Mouse (Mus musculus) liver, adult (tissue): ENCODE data around the gene Fads2.

Experiments
- GATA4 ChIP-seq: IDR thresholded peaks from 2 replicates; pipeline ENCODE4 v1.6.1; 2014; ENCODE audit warnings: mild to moderate bottlenecking, low read length; ENCODE audit not compliant: insufficient replicate concordance

Gene Fads2

DNA sequence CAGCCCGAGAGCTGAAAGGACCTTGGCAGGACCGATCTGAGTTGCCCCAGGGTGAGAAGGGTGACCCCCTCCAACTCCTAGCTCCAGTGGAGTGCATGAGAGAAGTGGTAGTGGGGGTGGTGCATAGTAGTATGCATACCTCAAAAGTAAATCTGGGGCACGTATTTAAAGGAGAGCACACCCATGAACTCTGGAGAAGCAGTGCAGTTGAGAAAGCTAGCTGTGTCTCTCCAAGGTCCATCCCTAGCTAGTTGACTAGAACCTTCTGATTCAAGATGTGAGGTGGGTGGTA lies 83.1 kb downstream of the Fads2 start:
- no peak for TF ChIP-seq GATA4

DNA sequence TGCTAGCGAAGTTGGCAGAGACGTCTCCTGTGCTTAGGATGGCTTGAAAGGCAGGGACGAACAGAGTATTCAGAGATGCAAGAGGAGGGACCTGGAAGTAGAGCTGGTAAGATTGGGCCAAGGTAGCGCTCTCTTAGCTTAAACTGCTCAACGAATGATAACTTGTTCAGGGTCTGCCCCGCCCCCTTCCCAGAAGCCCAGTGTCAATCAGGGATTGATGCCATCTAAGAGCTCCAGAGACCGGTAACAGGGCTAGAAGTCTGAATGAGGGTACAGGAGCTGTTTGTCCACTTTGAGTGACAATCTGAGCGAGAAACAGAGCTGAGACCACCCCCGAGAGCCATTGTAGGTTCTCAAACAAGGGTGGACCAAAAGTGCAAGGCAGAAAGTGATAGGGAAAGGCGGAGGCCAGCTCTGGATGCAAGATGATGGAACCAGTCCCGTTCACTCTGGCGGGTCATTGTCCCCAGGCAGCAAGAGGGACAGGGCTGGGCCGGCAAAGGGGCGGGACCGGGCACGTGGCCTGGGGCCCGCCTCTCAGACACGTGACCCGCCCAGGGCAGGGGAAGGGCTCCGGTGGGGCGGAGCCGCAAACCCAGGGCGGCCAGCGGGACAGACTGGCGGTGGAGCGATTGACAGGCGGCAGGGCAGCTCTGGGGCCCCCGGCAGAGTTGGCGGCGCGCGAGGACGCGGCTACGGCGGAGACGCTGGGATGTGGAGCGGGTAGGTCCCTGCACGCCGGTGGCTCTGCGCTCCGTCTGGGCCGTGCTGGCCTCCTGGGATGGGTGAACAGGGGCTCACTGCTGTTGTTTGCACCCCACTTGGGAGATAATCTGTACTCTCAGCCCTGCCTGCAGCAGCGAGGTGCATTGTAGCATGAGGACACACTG lies 83.7 kb downstream of the Fads2 start:
- peak; percentile 43; the same call in 1 of the 2 replicates for TF ChIP-seq GATA4

DNA sequence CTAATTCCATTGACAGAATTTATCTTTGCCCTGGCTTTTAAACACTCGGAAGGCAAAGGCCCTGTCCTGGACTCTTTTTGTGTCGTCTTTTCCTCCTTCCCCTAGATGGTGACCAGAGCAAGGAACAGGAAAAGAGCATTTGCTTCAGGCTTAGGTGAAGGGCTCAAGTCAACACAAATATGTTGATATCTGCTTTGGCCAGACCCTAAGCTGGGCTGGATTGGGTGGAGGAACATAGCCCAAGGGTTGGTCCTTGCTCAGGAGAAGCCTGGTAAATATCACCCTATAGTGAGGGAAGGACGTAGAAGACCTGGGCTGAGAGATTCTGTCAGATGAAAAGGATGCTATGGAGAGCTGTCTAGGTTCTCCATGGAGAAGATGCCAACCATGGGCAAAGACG lies 85.4 kb downstream of the Fads2 start:
- no peak for TF ChIP-seq GATA4

DNA sequence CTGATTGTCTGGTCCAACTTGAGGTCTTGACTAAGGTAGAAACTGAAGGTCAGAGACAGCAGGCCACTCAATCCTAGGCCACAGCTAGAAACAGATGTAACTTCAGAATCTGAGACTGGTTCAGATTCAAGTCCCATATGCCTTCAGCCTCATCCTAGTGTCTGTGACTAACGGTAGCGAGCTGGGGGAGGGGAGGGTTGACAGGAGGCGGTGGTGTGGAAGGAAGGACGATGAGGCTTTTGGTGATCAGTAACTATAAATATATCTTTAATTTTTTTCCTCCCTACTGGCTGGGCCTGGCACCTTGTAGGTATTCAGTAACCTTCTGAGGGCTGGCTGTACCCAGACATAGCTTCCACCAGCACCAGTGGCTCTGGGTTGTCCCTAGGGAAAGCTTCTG lies 86.1 kb downstream of the Fads2 start:
- TF ChIP-seq GATA4 = no peak

DNA sequence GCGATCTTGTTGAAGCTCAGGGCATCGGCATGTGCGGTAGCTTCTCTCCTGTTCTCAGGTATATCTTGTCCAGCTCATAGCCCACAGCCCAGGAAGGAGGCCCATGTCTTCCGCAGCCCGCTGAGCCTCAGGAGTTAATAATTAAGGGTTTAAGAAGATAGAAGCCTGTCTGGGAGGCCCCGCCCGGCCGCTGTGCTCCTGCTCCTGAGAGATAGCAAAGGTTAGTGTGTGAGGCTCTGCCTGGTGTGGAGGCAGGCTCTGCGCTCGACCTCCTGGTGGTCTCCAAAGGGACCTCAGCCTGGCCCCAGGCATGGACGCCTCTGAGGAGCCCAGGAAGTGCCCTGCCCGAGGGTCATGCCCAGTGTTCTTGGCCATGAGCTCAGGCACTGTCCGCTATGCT lies 86.7 kb downstream of the Fads2 start:
- TF ChIP-seq GATA4 = no peak

DNA sequence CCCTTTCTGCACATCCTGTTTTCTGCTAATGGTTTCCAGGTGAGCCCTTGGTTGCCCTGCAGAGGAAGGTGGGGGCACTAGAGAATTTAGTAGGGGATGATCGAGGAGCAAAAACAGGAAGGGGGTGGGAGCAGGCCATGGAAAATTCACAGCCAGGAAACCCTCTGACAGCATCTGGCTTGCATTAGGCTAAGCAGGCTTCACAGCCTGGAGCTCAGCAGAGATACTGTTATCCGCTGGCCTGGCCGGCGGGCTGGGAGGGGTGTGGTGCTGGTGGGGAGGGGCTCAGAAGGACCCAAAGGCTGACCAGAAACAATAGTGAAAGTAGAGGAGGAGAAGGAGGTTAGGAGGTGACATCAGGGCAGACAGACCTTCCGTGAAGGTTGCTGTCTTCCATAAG lies 87.6 kb downstream of the Fads2 start:
- peak; percentile 52; the same call in 1 of the 2 replicates for TF ChIP-seq GATA4

DNA sequence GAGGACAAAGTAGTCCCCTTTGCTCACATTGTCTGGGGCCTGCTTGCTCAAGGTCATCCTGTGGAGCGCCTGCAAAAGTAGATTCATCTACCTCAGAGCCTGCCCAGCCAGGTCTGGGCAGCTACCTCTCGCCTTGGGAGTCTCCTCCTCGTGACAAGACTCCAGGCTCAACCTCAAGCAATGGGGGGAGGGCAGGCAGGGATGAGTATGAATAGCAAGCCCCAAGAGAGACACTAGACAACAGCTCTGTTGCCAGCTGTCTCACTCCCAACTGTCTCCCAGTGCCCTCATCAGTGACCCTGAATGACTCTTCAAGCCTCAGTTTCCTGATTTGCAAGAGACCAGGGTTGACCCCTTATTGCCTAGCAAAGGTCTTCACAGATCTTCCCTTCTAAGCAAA lies 88.2 kb downstream of the Fads2 start:
- no peak for TF ChIP-seq GATA4

DNA sequence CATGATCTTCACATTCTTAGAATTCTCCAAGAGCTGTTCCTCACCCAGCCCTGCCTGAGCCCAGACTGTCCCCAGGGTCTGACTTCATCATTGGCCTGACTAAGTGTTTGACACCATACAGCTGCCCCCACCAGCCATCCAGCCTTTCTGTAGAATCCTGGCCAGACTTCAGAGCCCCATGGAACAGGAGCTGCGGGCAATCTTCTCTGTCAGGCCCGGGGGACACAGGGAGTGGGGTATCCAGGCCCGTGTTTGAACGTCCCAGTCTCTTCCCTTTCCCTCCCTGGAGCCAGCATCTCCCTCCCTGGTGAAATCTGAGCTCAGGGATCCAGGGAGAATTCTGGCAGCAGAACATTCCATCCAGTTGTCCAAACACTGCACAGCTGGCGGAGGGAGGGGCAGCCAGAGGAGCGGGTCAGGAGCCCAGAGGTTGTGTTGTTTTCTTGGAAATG lies 88.7 kb downstream of the Fads2 start:
- no peak for TF ChIP-seq GATA4
